Mouse (Mus musculus) G1E (cell line): Measurements from ENCODE around the gene Ppp1r35.

ENCODE experiments used
- GATA1 ChIP-seq: IDR thresholded peaks from 2 replicates; pipeline ENCODE4 v1.6.1; 2012; ENCODE audit warnings: borderline replicate concordance, low read length, inconsistent platforms, mixed read lengths
- POLR2AphosphoS5 ChIP-seq: IDR thresholded peaks from 2 replicates; pipeline ENCODE4 v1.6.1; 2012; ENCODE audit warnings: low read depth, low read length, inconsistent platforms; ENCODE audit not compliant: insufficient replicate concordance

DNA sequence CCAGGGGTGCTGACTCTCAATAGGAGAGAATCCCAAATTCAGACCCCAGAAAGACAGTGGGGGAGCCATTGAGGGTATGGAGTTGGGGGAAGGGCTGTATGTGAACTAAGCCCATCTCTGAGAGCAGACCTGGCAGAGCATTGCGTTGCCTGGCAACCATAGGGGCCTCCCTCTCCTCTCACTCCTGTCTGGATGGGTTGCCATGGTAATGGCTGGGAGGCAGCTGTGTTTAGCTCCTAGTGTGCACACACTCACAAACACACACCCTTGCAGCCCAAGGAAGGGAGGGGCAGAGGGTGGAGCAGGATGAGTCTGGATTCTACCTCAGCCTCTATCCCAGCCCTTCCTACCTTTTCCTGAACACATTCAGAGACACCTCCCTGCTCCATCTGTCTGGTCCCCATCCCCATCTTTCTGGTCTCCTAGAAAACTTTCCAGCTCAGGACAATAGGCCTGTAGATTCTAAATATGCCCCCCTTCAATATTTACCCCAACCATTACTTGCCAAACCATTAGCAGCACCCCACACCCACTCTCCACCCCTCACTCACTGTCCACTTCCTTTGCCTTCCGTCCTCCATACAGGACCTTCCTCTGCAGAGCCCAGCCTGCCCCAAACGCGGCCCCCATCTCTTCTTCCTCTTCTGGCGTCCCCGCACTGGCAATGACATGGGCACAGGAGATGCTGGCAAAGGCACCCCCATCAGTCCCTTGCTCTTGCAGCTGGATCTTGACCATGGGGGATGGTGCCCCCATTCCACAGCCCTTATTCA, 44.2 kb upstream of the Ppp1r35 start:
- TF ChIP-seq GATA1 (no peak), POLR2AphosphoS5 (no peak)
